Mouse (Mus musculus) liver, adult 2 months (tissue): Measurements from ENCODE around the gene Ube2d2b.

ENCODE experiments used
- CTCF ChIP-seq: fragments of 200-500 bp; IDR thresholded peaks from 2 replicates; pipeline ENCODE4 v1.5.1; 2011; ENCODE audit warnings: low read depth, low read length, control low read depth
- POLR2A ChIP-seq: fragments of 200-500 bp; IDR thresholded peaks from 2 replicates; pipeline ENCODE4 v1.6.1; 2011; ENCODE audit warnings: low read length, control low read depth; ENCODE audit not compliant: insufficient read depth; ENCODE audit errors: extremely low read depth

DNA sequence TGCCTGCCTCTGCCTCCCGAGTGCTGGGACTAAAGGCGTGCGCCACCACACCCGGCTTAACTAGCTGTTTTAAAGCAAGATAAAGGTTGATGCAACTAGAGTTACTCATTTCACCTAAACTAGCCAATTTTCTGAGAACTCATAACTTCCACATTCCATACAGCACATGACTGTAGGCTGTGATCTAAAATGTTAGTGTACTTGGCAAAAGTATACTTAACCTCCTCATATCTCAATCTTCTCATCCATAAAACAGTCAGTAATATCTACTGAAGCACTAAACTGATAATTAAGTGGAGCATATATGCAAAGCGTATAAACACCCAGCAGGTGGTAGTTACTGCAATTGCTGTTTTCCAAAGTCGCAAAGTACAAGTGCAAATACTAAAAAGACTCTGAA lies 43.4 kb downstream of the Ube2d2b start:
- TF ChIP-seq POLR2A (no peak), CTCF (no peak)
